Comparison of ENCODE assay signal across 8 mouse cellular contexts in genomic region chr11:99041841-99042780, GRCm38 (mm10). TPM values are rescaled to one million over a fixed set of nuclear protein-coding genes. Genes with fewer than 3 reads are reported as not detected.
A peak's percentile ranks its signal among the peaks of the same experiment; 100 is the strongest.
DNase-seq lines count a peak whose midpoint lies in the region; ATAC-seq and TF ChIP-seq lines count a peak whose summit lies in the region.

No protein-coding gene starts in this region.

- peak overlapping the region; percentile 99 for H3K27ac ChIP-seq in bone marrow macrophage, adult 2 months (ENCODE audit: insufficient read depth, low read depth, low read length)
- peak overlapping the region; percentile 77 for H3K27ac ChIP-seq in hindbrain, embryonic 15.5 days (replicated peaks)
- H3K27ac ChIP-seq in midbrain, embryonic 12.5 days (replicated peaks), result peak overlapping the region; percentile 86

- no peak for TF ChIP-seq CTCF in bone marrow macrophage, adult 2 months (IDR thresholded peaks at IDR 0.05; ENCODE audit: low read depth, low read length)

- H3K4me3 ChIP-seq in erythroblast, embryonic 14.5 days (replicated peaks), result peak overlapping the region; percentile 61
- peak overlapping the region; percentile 80 for H3K4me3 ChIP-seq in bone marrow macrophage, adult 2 months (ENCODE audit: insufficient read depth, low read length)
- peak overlapping the region; percentile 61 for H3K4me3 ChIP-seq in hindbrain, embryonic 15.5 days
- H3K4me3 ChIP-seq in midbrain, embryonic 12.5 days, result peak overlapping the region; percentile 51

- TF ChIP-seq POLR2A in bone marrow macrophage, adult 2 months (IDR thresholded peaks at IDR 0.05; ENCODE audit: borderline replicate concordance, low read depth, low read length), result no peak

- peak overlapping the region; percentile 94 for H3K4me2 ChIP-seq in hindbrain, embryonic 15.5 days
- peak overlapping the region; percentile 94 for H3K4me2 ChIP-seq in midbrain, embryonic 12.5 days (replicated peaks)

- no peak for ATAC-seq in erythroblast, adult 5-6 weeks (replicated peaks; ENCODE audit: low FRiP score, poor library complexity, severe bottlenecking)
- no peak for ATAC-seq in hindbrain, embryonic 15.5 days (ENCODE audit: low FRiP score, low read depth)
- no peak for ATAC-seq in midbrain, embryonic 12.5 days (ENCODE audit: low FRiP score, low read depth)
- ATAC-seq in monocyte, adult 5-6 weeks (replicated peaks; ENCODE audit: insufficient number of reproducible peaks, low FRiP score, low TSS enrichment, poor library complexity, severe bottlenecking), result no peak

- peaks cover 77% of the 10 kb centered on the region for H3K27me3 ChIP-seq in erythroblast, embryonic 14.5 days (ENCODE audit: control insufficient read depth)
- no peaks in the 10 kb centered on the region for H3K27me3 ChIP-seq in hindbrain, embryonic 15.5 days
- 0 out of 2 replicates have a peak, but pooled peaks cover 7% of the 10 kb centered on the region for H3K27me3 ChIP-seq in midbrain, embryonic 12.5 days

- peak overlapping the region; percentile 71 for H3K9ac ChIP-seq in hindbrain, embryonic 15.5 days
- H3K9ac ChIP-seq in midbrain, embryonic 12.5 days (replicated peaks), result peak overlapping the region; percentile 80

- H3K4me1 ChIP-seq in erythroblast, embryonic 14.5 days (ENCODE audit: control insufficient read depth), result peaks cover 11% of the 10 kb centered on the region
- H3K4me1 ChIP-seq in bone marrow macrophage, adult 2 months (ENCODE audit: control insufficient read depth, insufficient read depth, low read length), result peaks cover 22% of the 10 kb centered on the region
- peaks cover 32% of the 10 kb centered on the region for H3K4me1 ChIP-seq in hindbrain, embryonic 15.5 days (replicated peaks)
- H3K4me1 ChIP-seq in midbrain, embryonic 12.5 days, result peaks cover 26% of the 10 kb centered on the region

- 59% methylated on average over 16 of the region's 16 CpGs for WGBS in hindbrain, embryonic 15.5 days
- WGBS in midbrain, embryonic 12.5 days, result 58% methylated on average over 15 of the region's 16 CpGs

- no peaks in the 10 kb centered on the region for H3K36me3 ChIP-seq in erythroblast, embryonic 14.5 days (ENCODE audit: control insufficient read depth)
- H3K36me3 ChIP-seq in hindbrain, embryonic 15.5 days, result no peaks in the 10 kb centered on the region
- H3K36me3 ChIP-seq in midbrain, embryonic 12.5 days, result no peaks in the 10 kb centered on the region

- peaks cover 11% of the 10 kb centered on the region for H3K9me3 ChIP-seq in erythroblast, embryonic 14.5 days (ENCODE audit: control insufficient read depth, low read length)
- H3K9me3 ChIP-seq in hindbrain, embryonic 15.5 days, result no peaks in the 10 kb centered on the region
- no peaks in the 10 kb centered on the region for H3K9me3 ChIP-seq in midbrain, embryonic 12.5 days

- no peak for DNase-seq in left cerebral cortex, adult 9 months (ENCODE audit: low spot score in 2 of 2)
- DNase-seq in B cell, adult 2 months, result no peak

RNA-seq across cellular contexts. Expression of gene Igfbp4, which starts 1.1 kb away (rescaled TPM):
- 2.0 and 2.9 TPM in 2 replicates for polyA plus RNA-seq in erythroblast, embryonic 14.5 days (2012)
- total RNA-seq in erythroblast, adult 5-6 weeks (2015; ENCODE audit: low replicate concordance), result 10.8 and 29.7 TPM in 2 replicates
- 26.1 and 41.5 TPM in 2 replicates for total RNA-seq in erythroblast, adult 5-6 weeks (2017; ENCODE audit: low replicate concordance)
- 372 and 390 TPM in 2 replicates for polyA plus RNA-seq in bone marrow macrophage, adult 2 months (2012; ENCODE audit: insufficient read depth, insufficient read length, missing spikeins)
- polyA plus RNA-seq in hindbrain, embryonic 15.5 days (2015; fragmentation: Nextera tagmentation; extraction: Ambion mirVana), result 145 and 146 TPM in 2 replicates
- 246 and 322 TPM in 2 replicates for polyA plus RNA-seq in midbrain, embryonic 12.5 days (2016; fragmentation: Nextera tagmentation; extraction: Ambion mirVana)
- 0.43 to 5.5 TPM (median 1.2 TPM) in 3 replicates for total RNA-seq in monocyte, adult 5-6 weeks (2017)

RNA-seq across cellular contexts. Expression of gene Top2a, which starts 18.1 kb away (rescaled TPM):
- polyA plus RNA-seq in erythroblast, embryonic 14.5 days (2012), result 5.6 and 7.1 TPM in 2 replicates
- 132 and 152 TPM in 2 replicates for total RNA-seq in erythroblast, adult 5-6 weeks (2015; ENCODE audit: low replicate concordance)
- total RNA-seq in erythroblast, adult 5-6 weeks (2017; ENCODE audit: low replicate concordance), result 334 and 394 TPM in 2 replicates
- polyA plus RNA-seq in bone marrow macrophage, adult 2 months (2012; ENCODE audit: insufficient read depth, insufficient read length, missing spikeins), result 135 and 154 TPM in 2 replicates
- 43.7 and 56.9 TPM in 2 replicates for polyA plus RNA-seq in hindbrain, embryonic 15.5 days (2015; fragmentation: Nextera tagmentation; extraction: Ambion mirVana)
- 305 and 311 TPM in 2 replicates for polyA plus RNA-seq in midbrain, embryonic 12.5 days (2016; fragmentation: Nextera tagmentation; extraction: Ambion mirVana)
- 14.1 to 26.1 TPM (median 15.5 TPM) in 3 replicates for total RNA-seq in monocyte, adult 5-6 weeks (2017)

RNA-seq across cellular contexts. Expression of gene Tns4, which starts 47.0 kb away (rescaled TPM):
- polyA plus RNA-seq in erythroblast, embryonic 14.5 days (2012), result not detected in 2 replicates
- 0.77 TPM in 1 of 2 replicates, not detected in the other for total RNA-seq in erythroblast, adult 5-6 weeks (2015; ENCODE audit: low replicate concordance)
- total RNA-seq in erythroblast, adult 5-6 weeks (2017; ENCODE audit: low replicate concordance), result 0.42 TPM in 1 of 2 replicates, not detected in the other
- polyA plus RNA-seq in bone marrow macrophage, adult 2 months (2012; ENCODE audit: insufficient read depth, insufficient read length, missing spikeins), result 1.6 and 2.0 TPM in 2 replicates
- polyA plus RNA-seq in hindbrain, embryonic 15.5 days (2015; fragmentation: Nextera tagmentation; extraction: Ambion mirVana), result 0.08 and 0.17 TPM in 2 replicates
- 0.12 and 0.19 TPM in 2 replicates for polyA plus RNA-seq in midbrain, embryonic 12.5 days (2016; fragmentation: Nextera tagmentation; extraction: Ambion mirVana)
- total RNA-seq in monocyte, adult 5-6 weeks (2017), result 4.1 to 6.4 TPM (median 4.2 TPM) in 3 replicates

RNA-seq across cellular contexts. Expression of gene Gjd3, which starts 59.3 kb away (rescaled TPM):
- not detected in 2 replicates for polyA plus RNA-seq in erythroblast, embryonic 14.5 days (2012)
- total RNA-seq in erythroblast, adult 5-6 weeks (2015; ENCODE audit: low replicate concordance), result not detected in 2 replicates
- not detected in 2 replicates for total RNA-seq in erythroblast, adult 5-6 weeks (2017; ENCODE audit: low replicate concordance)
- polyA plus RNA-seq in bone marrow macrophage, adult 2 months (2012; ENCODE audit: insufficient read depth, insufficient read length, missing spikeins), result not detected in 2 replicates
- polyA plus RNA-seq in hindbrain, embryonic 15.5 days (2015; fragmentation: Nextera tagmentation; extraction: Ambion mirVana), result 1.8 and 3.1 TPM in 2 replicates
- 0.67 and 0.80 TPM in 2 replicates for polyA plus RNA-seq in midbrain, embryonic 12.5 days (2016; fragmentation: Nextera tagmentation; extraction: Ambion mirVana)
- total RNA-seq in monocyte, adult 5-6 weeks (2017), result not detected in 3 replicates

Comparison
In these comparisons a context has a peak if more than half of its experiments do, and no peak if none do; other contexts are left out.
1. RNA of gene Igfbp4, which starts 1.1 kb away (polyA plus RNA-seq): 372 to 390 TPM in bone marrow macrophage, adult 2 months, 246 to 322 TPM in midbrain, embryonic 12.5 days and 145 to 146 TPM in hindbrain, embryonic 15.5 days; 2.0 to 2.9 TPM in erythroblast, embryonic 14.5 days; every median in the first group is over 10 times any median in the second.
2. Peak in every context shown above with its lines, with median percentiles within 50 percentile points of each other: H3K4me3 ChIP-seq and H3K27ac ChIP-seq.